Mouse (Mus musculus) heart, adult 8-10 months (tissue): ENCODE results near the gene Slc7a1. TPM values are rescaled to one million over a fixed set of nuclear protein-coding genes. Genes with fewer than 3 reads are reported as not detected.

Source experiments
- DNase-seq: peaks from one replicate; pipeline ENCODE4 v3.0.0; 2022; ENCODE audit warnings: low spot score
- total RNA-seq, 4 experiments: library from RNA; stranded (reverse); gene quantifications; 2 replicates each; pipeline ENCODE4 v1.2.4; 2022

Slc7a1 gene
- total RNA-seq, 4 experiments from 2014 or later, result 9.3 to 13.4 (median 10.9) TPM

GRCm38 (mm10) chr5:148369178-148369577 is 30.5 kb downstream of the Slc7a1 start:
- no peak for DNase-seq

GRCm38 (mm10) chr5:148367816-148368215 is 31.9 kb downstream of the Slc7a1 start:
- DNase-seq, result no peak

GRCm38 (mm10) chr5:148366455-148366854 is 33.2 kb downstream of the Slc7a1 start:
- DNase-seq, result no peak

GRCm38 (mm10) chr5:148363441-148364113 is 36.1 kb downstream of the Slc7a1 start:
- no peak for DNase-seq

- DNase-seq, result no peak
Measured at GRCm38 (mm10) chr5:148362296-148362695, 37.4 kb downstream of the Slc7a1 start.

- DNase-seq, result no peak
Measured at GRCm38 (mm10) chr5:148361759-148362010, 38.0 kb downstream of the Slc7a1 start.

- DNase-seq, result no peak
Measured at GRCm38 (mm10) chr5:148360922-148361758, 38.6 kb downstream of the Slc7a1 start.

GRCm38 (mm10) chr5:148359131-148359530 is 40.6 kb downstream of the Slc7a1 start:
- DNase-seq, result no peak

- DNase-seq, result no peak
Measured at GRCm38 (mm10) chr5:148357168-148357567, 42.5 kb downstream of the Slc7a1 start.

- DNase-seq, result no peak
Measured at GRCm38 (mm10) chr5:148355822-148356221, 43.9 kb downstream of the Slc7a1 start.

GRCm38 (mm10) chr5:148354536-148354935 is 45.2 kb downstream of the Slc7a1 start:
- no peak for DNase-seq

- DNase-seq, result no peak
Measured at GRCm38 (mm10) chr5:148353429-148353828, 46.3 kb downstream of the Slc7a1 start.

GRCm38 (mm10) chr5:148349327-148350011 is 50.2 kb downstream of the Slc7a1 start:
- no peak for DNase-seq

GRCm38 (mm10) chr5:148348153-148348552 is 51.6 kb downstream of the Slc7a1 start:
- DNase-seq, result no peak

GRCm38 (mm10) chr5:148346543-148346942 is 53.2 kb downstream of the Slc7a1 start:
- DNase-seq, result no peak

- no peak for DNase-seq
Measured at GRCm38 (mm10) chr5:148344374-148344773, 55.3 kb downstream of the Slc7a1 start.

- DNase-seq, result peak; percentile 85
Measured at GRCm38 (mm10) chr5:148342061-148342741, 57.5 kb downstream of the Slc7a1 start.

GRCm38 (mm10) chr5:148339126-148339525 is 60.6 kb downstream of the Slc7a1 start:
- DNase-seq, result no peak

GRCm38 (mm10) chr5:148332622-148332974 is 67.1 kb downstream of the Slc7a1 start:
- peak; percentile 83 for DNase-seq

GRCm38 (mm10) chr5:148331926-148332621 is 67.6 kb downstream of the Slc7a1 start:
- no peak for DNase-seq

GRCm38 (mm10) chr5:148331229-148331776 is 68.4 kb downstream of the Slc7a1 start:
- DNase-seq, result no peak
